Mouse (Mus musculus) midbrain, embryonic 16.5 days (tissue): Measurements from ENCODE around the gene Clic1. TPM values are rescaled to one million over a fixed set of nuclear protein-coding genes. Genes with fewer than 3 reads are reported as not detected.
A peak's percentile ranks its signal among the peaks of the same experiment; 100 is the strongest.

Experiments
- ATAC-seq: fragments of 200-750 bp; cut with Nextera tagmentation; 2 replicates; pipeline ENCODE4 v1.8.0; 2017; ENCODE audit warnings: moderate TSS enrichment
- H3K27ac ChIP-seq: fragments of 300-500 bp; sonication (generic); 2 replicates; pipeline ENCODE4 v1.5.1; 2014; ENCODE audit warnings: mild to moderate bottlenecking, low read length, mixed read lengths
- H3K27me3 ChIP-seq: fragments of 300-500 bp; sonication (generic); 2 replicates; pipeline ENCODE4 v1.6.1; 2014; ENCODE audit warnings: low read depth, low read length, mixed read lengths; ENCODE audit not compliant: control insufficient read depth, insufficient read depth
- H3K36me3 ChIP-seq: fragments of 300-500 bp; sonication (generic); 2 replicates; pipeline ENCODE4 v1.6.1; 2014; ENCODE audit warnings: mild to moderate bottlenecking, low read length, moderate library complexity, mixed read lengths; ENCODE audit not compliant: control insufficient read depth, insufficient read depth
- H3K4me1 ChIP-seq: fragments of 300-500 bp; sonication (generic); 2 replicates; pipeline ENCODE4 v1.6.1; 2014; ENCODE audit warnings: mild to moderate bottlenecking, low read length, mixed read lengths; ENCODE audit not compliant: control insufficient read depth, insufficient read depth
- H3K4me2 ChIP-seq: fragments of 300-500 bp; sonication (generic); 2 replicates; pipeline ENCODE4 v1.6.1; 2014; ENCODE audit warnings: mild to moderate bottlenecking, low read length, mixed read lengths
- H3K4me3 ChIP-seq: fragments of 300-500 bp; sonication (generic); 2 replicates; pipeline ENCODE4 v1.5.1; 2014; ENCODE audit warnings: low read depth, mild to moderate bottlenecking, low read length, moderate library complexity, mixed read lengths
- H3K9ac ChIP-seq: fragments of 300-500 bp; sonication (generic); 2 replicates; pipeline ENCODE4 v1.6.1; 2014; ENCODE audit warnings: low read depth, low read length, mixed read lengths
- H3K9me3 ChIP-seq: fragments of 300-500 bp; sonication (generic); replicated peaks from 2 replicates; pipeline ENCODE4 v1.6.1; 2014; ENCODE audit warnings: mild to moderate bottlenecking, low read length, mixed read lengths; ENCODE audit not compliant: control insufficient read depth, poor library complexity, severe bottlenecking
- WGBS: fragments of 180-500 bp; shearing (Covaris S2); extraction: QIAGEN DNeasy Blood & Tissue Kit; methylation state at CpG from one replicate; pipeline ENCODE4 v1.1.7; 2014; 5-methylcytosine and 5-hydroxymethylcytosine counted together
- polyA plus RNA-seq: library from polyadenylated mRNA; unstranded; fragments of >200 nt; fragmentation: Nextera tagmentation; extraction: Ambion mirVana; gene quantifications from 2 replicates; pipeline ENCODE4 v1.2.1, GENCODE M21; 2015

The Clic1 gene
- polyA plus RNA-seq, 1 experiment from 2014 or later: 51.2 TPM

- ATAC-seq: peak; percentile 89
- no peaks in the 10 kb centered on the region for H3K9me3 ChIP-seq
- H3K27me3 ChIP-seq: peaks cover 7% of the 10 kb centered on the region; the same call in 1 of the 2 replicates
- peak within 1 kb of the TSS; percentile 94 for H3K4me2 ChIP-seq
- H3K4me1 ChIP-seq: peaks cover 15% of the 10 kb centered on the region
- peak within 1 kb of the TSS; percentile 85 for H3K27ac ChIP-seq
- peak within 1 kb of the TSS; percentile 76 for H3K9ac ChIP-seq
- WGBS: under 1% methylated on average over 57 of the region's 57 CpGs
- peak within 1 kb of the TSS; percentile 80 for H3K4me3 ChIP-seq
- peaks cover 5% of the 10 kb centered on the region; the same call in 1 of the 2 replicates for H3K36me3 ChIP-seq
These were observed 9.4 kb downstream of the Clic1 start, which contains the start of gene Ddah2 for GRCm38 (mm10) chr17:35058911-35059892. Gene Ddah2, plus strand, starts transcription at chr17:35059035.

GRCm38 (mm10) chr17:35060071-35060470, 10.3 kb downstream of the Clic1 start:
- H3K4me1 ChIP-seq: peaks cover 19% of the 10 kb centered on the region
- H3K4me3 ChIP-seq: peak overlapping the region; percentile 80
- no peaks in the 10 kb centered on the region for H3K9me3 ChIP-seq
- peak overlapping the region; percentile 94 for H3K4me2 ChIP-seq
- peak overlapping the region; percentile 76 for H3K9ac ChIP-seq
- peak; percentile 2; the same call in 1 of the 2 replicates for ATAC-seq
- peaks cover 16% of the 10 kb centered on the region for H3K27me3 ChIP-seq
- WGBS: 16% methylated on average over 14 of the region's 14 CpGs
- H3K36me3 ChIP-seq: peaks cover 5% of the 10 kb centered on the region; the same call in 1 of the 2 replicates
- H3K27ac ChIP-seq: no peak overlapping the region

- H3K27me3 ChIP-seq: peaks cover 19% of the 10 kb centered on the region
- H3K9ac ChIP-seq: peak overlapping the region; percentile 76
- peak overlapping the region; percentile 80; the same call in 1 of the 2 replicates for H3K4me3 ChIP-seq
- H3K4me1 ChIP-seq: peaks cover 21% of the 10 kb centered on the region
- H3K36me3 ChIP-seq: peaks cover 5% of the 10 kb centered on the region; the same call in 1 of the 2 replicates
- H3K27ac ChIP-seq: no peak overlapping the region
- peak overlapping the region; percentile 94 for H3K4me2 ChIP-seq
- WGBS: 66% methylated on average over 22 of the region's 22 CpGs
- no peak for ATAC-seq
- no peaks in the 10 kb centered on the region for H3K9me3 ChIP-seq
These were observed 11.1 kb downstream of the Clic1 start for GRCm38 (mm10) chr17:35060737-35061297.

- no peak overlapping the region for H3K4me3 ChIP-seq
- H3K27me3 ChIP-seq: peaks cover 20% of the 10 kb centered on the region
- H3K9ac ChIP-seq: no peak overlapping the region
- no peaks in the 10 kb centered on the region for H3K9me3 ChIP-seq
- no peak overlapping the region for H3K4me2 ChIP-seq
- no peak overlapping the region for H3K27ac ChIP-seq
- peaks cover 21% of the 10 kb centered on the region for H3K4me1 ChIP-seq
- ATAC-seq: no peak
- WGBS: 84% methylated on average over 7 of the region's 8 CpGs
- H3K36me3 ChIP-seq: peaks cover 5% of the 10 kb centered on the region; the same call in 1 of the 2 replicates
These were observed 11.5 kb downstream of the Clic1 start for GRCm38 (mm10) chr17:35061299-35061698.

- WGBS: 90% methylated on average over 3 of the region's 3 CpGs
- Histone ChIP-seq H3K27ac (no peak overlapping the region), H3K4me2 (no peak overlapping the region), H3K4me1 (peaks cover 19% of the 10 kb centered on the region), H3K4me3 (no peak overlapping the region), H3K9me3 (no peaks in the 10 kb centered on the region), H3K27me3 (peaks cover 28% of the 10 kb centered on the region), H3K36me3 (peaks cover 5% of the 10 kb centered on the region; the same call in 1 of the 2 replicates), H3K9ac (no peak overlapping the region)
- no peak for ATAC-seq
These were observed 13.7 kb downstream of the Clic1 start for GRCm38 (mm10) chr17:35063466-35063865.

GRCm38 (mm10) chr17:35064378-35064877, 14.7 kb downstream of the Clic1 start:
- 29% methylated on average over 10 of the region's 10 CpGs for WGBS
- H3K27me3 ChIP-seq: peaks cover 28% of the 10 kb centered on the region
- no peak overlapping the region for H3K27ac ChIP-seq
- no peak overlapping the region for H3K9ac ChIP-seq
- peaks cover 16% of the 10 kb centered on the region for H3K4me1 ChIP-seq
- H3K4me2 ChIP-seq: no peak overlapping the region; the same call in 1 of the 2 replicates
- H3K4me3 ChIP-seq: no peak overlapping the region
- no peak for ATAC-seq
- no peaks in the 10 kb centered on the region for H3K9me3 ChIP-seq
- peaks cover 5% of the 10 kb centered on the region; the same call in 1 of the 2 replicates for H3K36me3 ChIP-seq

- peak within 1 kb of the TSS; percentile 52 for H3K4me2 ChIP-seq
- no peak for ATAC-seq
- H3K9me3 ChIP-seq: no peaks in the 10 kb centered on the region
- H3K4me3 ChIP-seq: peak within 1 kb of the TSS; percentile 18
- peak within 1 kb of the TSS; percentile 36; the same call in 1 of the 2 replicates for H3K9ac ChIP-seq
- H3K4me1 ChIP-seq: peaks cover 12% of the 10 kb centered on the region
- H3K27ac ChIP-seq: no peak within 1 kb of the TSS
- peaks cover 5% of the 10 kb centered on the region; the same call in 1 of the 2 replicates for H3K36me3 ChIP-seq
- peaks cover 28% of the 10 kb centered on the region for H3K27me3 ChIP-seq
- WGBS: 3% methylated on average over 48 of the region's 48 CpGs
These were observed 15.5 kb downstream of the Clic1 start, which contains the start of gene Ly6g6c for GRCm38 (mm10) chr17:35064951-35065947. Gene Ly6g6c, plus strand, starts transcription at chr17:35065388.

- Histone ChIP-seq H3K9me3 (no peaks in the 10 kb centered on the region), H3K4me3 (peak within 1 kb of the TSS; percentile 18), H3K4me1 (peaks cover 6% of the 10 kb centered on the region), H3K36me3 (peaks cover 5% of the 10 kb centered on the region; the same call in 1 of the 2 replicates), H3K27ac (no peak within 1 kb of the TSS), H3K4me2 (peak within 1 kb of the TSS; percentile 52), H3K27me3 (peaks cover 28% of the 10 kb centered on the region), H3K9ac (peak within 1 kb of the TSS; percentile 36; the same call in 1 of the 2 replicates)
- WGBS: 49% methylated on average over 10 of the region's 10 CpGs
- ATAC-seq: no peak
These were observed 16.3 kb downstream of the Clic1 start, which contains the start of gene Mpig6b for GRCm38 (mm10) chr17:35066084-35066483. Gene Mpig6b, minus strand, starts transcription at chr17:35066184.
